Mouse (Mus musculus): ENCODE measurements around the gene 1110065P20Rik. TPM values are rescaled to one million over a fixed set of nuclear protein-coding genes. Genes with fewer than 3 reads are reported as not detected.

1110065P20Rik gene
- 29.6 TPM for polyA plus RNA-seq (2014; fragmentation: Illumina TruSeq; extraction: RNeasy Lipid Tissue Mini Kit (QIAGEN cat#74804); ENCODE audit: insufficient read depth, low read depth, low replicate concordance)

DNA sequence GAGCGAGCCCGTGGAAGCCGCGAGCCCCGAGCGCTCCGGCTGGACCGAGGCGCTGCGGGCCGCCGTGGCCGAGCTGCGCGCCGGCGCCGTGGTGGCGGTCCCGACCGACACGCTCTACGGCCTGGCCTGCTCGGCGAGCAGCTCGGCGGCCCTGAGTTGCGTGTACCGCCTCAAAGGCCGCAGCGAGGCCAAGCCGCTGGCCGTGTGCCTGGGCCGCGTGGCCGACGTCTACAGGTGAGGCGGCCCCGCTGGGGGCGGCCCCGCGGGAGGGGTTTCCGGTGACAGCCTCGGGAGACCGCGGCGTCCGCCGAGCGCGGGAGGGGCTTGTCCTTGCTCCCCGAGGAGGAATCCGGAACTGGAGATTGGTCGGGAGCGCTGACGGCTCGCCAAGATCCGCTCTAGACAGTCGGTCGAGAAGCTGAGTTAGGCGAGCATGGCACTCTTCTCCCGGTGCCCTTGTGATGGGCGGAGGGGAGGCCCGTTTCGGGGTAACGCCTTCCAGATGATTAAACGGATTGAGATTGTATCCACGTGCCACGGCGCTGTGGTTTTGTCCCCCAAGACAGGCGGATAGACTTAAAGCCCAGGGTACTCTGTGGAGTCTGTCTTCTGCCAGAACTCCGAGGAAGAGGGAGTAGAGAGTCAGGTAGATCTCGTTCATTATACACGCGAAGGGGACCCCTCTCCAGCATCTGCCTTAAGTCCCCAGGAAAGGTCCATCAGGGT, at the start of gene 1110065P20Rik:
Gene 1110065P20Rik, minus strand, starts transcription at position 264 of the 726 bp plus-strand sequence.

DNA sequence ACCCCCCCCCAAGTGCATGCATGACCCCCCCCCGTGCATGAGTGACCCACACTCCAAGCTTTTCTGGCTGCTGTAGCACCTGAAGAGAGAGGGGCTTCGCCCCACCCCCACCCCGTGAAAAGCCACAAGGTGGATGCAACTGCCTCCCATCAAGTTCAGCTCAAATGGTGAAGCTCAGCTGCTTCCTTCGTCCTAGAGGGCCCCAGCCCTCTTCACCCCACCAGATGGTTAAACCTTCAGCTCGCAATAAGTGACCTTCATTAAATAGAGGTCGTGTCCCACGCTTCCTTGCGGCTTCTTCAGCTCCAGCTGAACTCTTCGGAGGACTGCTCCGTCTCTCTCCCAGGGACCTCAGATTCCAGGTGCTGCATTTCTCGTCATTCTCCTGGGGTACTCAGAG, 29.6 kb upstream of the 1110065P20Rik start, which contains the start of gene Epha10:
Gene Epha10, plus strand, starts transcription at position 301 of the 400 bp plus-strand sequence.

DNA sequence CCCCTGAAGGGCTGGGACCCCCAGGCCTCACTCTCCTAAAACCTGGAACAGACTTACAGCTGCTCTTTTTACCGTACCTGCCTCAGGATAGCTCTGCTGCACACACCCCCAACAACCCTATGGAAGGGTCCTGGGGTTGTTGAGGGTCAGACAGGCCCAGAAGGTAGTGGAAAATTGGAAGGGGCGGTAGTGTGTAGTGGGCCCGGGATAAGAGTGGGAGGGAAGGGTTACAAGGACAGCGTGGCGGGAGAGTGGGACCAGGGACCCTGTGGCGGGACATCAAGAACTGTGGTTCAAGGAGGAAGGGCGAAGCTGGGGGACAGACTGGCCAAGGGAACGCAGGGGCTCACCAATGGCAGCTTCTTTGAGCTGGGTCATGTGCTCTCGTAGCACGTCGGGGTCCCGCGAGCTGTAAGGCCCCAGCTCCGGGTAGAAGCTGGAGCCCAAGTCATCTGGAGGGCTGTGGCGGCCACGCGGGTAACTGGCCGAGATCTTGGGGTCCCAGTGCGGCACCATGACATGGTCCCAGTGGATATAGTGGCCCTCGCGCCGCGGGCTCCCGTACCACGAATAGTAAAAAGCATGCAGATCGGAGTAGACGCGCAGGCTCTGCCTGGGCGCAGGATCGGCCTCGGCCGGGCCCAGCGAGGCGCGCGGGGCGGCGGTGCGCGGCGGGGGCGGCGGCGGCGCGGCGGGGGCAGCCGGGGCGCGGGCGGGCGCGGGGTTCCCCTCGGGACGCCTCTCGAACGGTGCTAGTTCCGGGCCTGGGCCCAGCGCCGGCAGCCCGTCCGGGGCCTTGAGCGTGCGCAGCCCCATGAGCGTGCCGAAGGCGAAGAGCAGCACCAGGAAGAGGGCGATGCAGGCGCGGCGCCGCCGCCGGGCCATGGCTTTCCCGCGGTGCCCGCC, 10.5 kb upstream of the 1110065P20Rik start, which contains the start of gene Maneal:
Gene Maneal, minus strand, starts transcription at position 889 of the 906 bp plus-strand sequence.

DNA sequence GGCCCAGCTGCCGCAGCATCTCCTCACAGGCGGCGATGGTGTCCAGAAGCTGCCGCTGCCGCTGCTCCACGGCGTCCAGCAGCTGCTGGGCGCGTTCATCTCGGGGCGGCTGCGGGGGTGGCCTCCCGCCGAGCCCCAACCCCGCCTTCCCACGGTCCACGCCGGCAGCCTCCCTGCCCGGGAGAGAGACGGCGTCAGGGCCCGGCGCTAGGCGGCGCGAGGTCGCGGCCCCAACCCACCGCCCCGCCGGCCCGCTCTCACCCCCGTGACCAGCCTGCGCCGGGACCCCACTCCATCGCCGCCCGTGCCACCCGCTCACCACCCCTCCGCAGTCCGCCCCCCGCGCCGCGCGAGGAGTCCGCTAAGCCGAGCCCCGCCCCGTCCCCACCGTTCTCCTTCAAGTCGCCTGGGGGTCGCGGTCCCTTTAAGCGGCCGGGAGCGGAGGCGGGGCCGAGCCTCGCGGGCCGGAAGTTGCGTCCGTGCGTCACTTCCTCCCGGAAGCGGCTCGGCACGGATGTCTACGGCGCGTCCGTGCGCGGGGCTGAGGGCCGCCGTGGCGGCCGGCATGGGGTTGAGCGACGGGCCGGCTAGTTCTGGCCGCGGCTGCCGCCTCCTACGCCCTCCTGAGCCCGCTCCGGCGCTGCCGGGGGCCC, 609 bp downstream of the 1110065P20Rik start, which contains the start of gene Yrdc:
Gene Yrdc, plus strand, starts transcription at position 419 of the 653 bp plus-strand sequence.

DNA sequence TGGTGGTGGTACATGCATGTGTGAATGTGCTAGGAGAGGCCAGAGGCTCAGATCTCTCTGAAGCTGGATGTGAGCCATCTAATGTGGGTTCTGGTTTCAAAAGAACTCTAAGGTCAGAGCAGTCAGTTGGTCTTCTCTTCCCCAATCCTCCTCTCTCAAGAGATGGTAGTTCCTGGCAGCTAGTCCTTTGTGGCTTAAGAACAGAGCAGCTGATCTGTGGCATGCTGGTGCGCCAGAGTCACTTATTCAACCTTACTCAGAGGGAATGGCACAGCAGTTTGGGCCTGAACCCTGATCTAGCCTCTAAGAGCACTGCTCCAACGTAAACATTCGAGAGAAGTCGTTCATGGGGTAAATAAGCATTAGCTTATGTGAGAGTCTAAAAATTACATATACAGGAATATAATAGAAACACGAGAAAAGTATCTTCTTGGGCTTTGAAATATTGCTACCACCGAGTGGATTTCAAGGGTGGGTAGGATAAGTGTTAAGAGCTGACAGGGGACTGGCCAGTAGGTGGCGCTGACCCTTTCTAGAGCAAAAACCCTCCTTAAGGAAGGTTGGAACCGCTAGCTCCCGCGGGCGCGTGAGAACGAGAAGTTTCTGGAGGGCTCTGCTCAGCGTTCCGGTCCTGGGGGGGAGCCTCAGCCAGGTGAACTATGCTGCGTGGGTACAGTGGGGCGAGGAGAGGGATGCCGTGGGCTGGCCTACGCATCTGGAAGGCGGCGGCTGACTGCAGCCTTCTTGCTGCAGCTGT, 49.3 kb downstream of the 1110065P20Rik start, which contains the start of gene Mtf1:
Gene Mtf1, plus strand, starts transcription at position 553 of the 757 bp plus-strand sequence.

Other genes with a start within 250 kb of the 1110065P20Rik start
- gene 3100002H09Rik, start 240.4 kb downstream of the 1110065P20Rik start, polyA plus RNA-seq (2014; fragmentation: Illumina TruSeq; extraction: RNeasy Lipid Tissue Mini Kit (QIAGEN cat#74804); ENCODE audit: insufficient read depth, low read depth, low replicate concordance) = not detected
- not detected for gene Pou3f1, start 194.4 kb downstream of the 1110065P20Rik start, polyA plus RNA-seq (2014; fragmentation: Illumina TruSeq; extraction: RNeasy Lipid Tissue Mini Kit (QIAGEN cat#74804); ENCODE audit: insufficient read depth, low read depth, low replicate concordance)
- gene Utp11, start 157.6 kb downstream of the 1110065P20Rik start, polyA plus RNA-seq (2014; fragmentation: Illumina TruSeq; extraction: RNeasy Lipid Tissue Mini Kit (QIAGEN cat#74804); ENCODE audit: insufficient read depth, low read depth, low replicate concordance) = 26.3 TPM
- 3.3 TPM for gene Fhl3, start 150.5 kb downstream of the 1110065P20Rik start, polyA plus RNA-seq (2014; fragmentation: Illumina TruSeq; extraction: RNeasy Lipid Tissue Mini Kit (QIAGEN cat#74804); ENCODE audit: insufficient read depth, low read depth, low replicate concordance)
- gene Sf3a3, start 136.4 kb downstream of the 1110065P20Rik start, polyA plus RNA-seq (2014; fragmentation: Illumina TruSeq; extraction: RNeasy Lipid Tissue Mini Kit (QIAGEN cat#74804); ENCODE audit: insufficient read depth, low read depth, low replicate concordance) = 29.9 TPM
- gene Inpp5b, start 109.3 kb downstream of the 1110065P20Rik start, polyA plus RNA-seq (2014; fragmentation: Illumina TruSeq; extraction: RNeasy Lipid Tissue Mini Kit (QIAGEN cat#74804); ENCODE audit: insufficient read depth, low read depth, low replicate concordance) = 33.4 TPM
- 6.6 TPM for gene Mtf1, start 49.1 kb downstream of the 1110065P20Rik start, polyA plus RNA-seq (2014; fragmentation: Illumina TruSeq; extraction: RNeasy Lipid Tissue Mini Kit (QIAGEN cat#74804); ENCODE audit: insufficient read depth, low read depth, low replicate concordance)
- gene Yrdc, start 517 bp downstream of the 1110065P20Rik start, polyA plus RNA-seq (2014; fragmentation: Illumina TruSeq; extraction: RNeasy Lipid Tissue Mini Kit (QIAGEN cat#74804); ENCODE audit: insufficient read depth, low read depth, low replicate concordance) = 28.4 TPM
- gene Maneal, start 11.0 kb upstream of the 1110065P20Rik start, polyA plus RNA-seq (2014; fragmentation: Illumina TruSeq; extraction: RNeasy Lipid Tissue Mini Kit (QIAGEN cat#74804); ENCODE audit: insufficient read depth, low read depth, low replicate concordance) = 0.08 TPM
- not detected for gene Epha10, start 29.7 kb upstream of the 1110065P20Rik start, polyA plus RNA-seq (2014; fragmentation: Illumina TruSeq; extraction: RNeasy Lipid Tissue Mini Kit (QIAGEN cat#74804); ENCODE audit: insufficient read depth, low read depth, low replicate concordance)
- gene 9930104L06Rik, start 85.9 kb upstream of the 1110065P20Rik start, polyA plus RNA-seq (2014; fragmentation: Illumina TruSeq; extraction: RNeasy Lipid Tissue Mini Kit (QIAGEN cat#74804); ENCODE audit: insufficient read depth, low read depth, low replicate concordance) = 6.6 TPM
- 1.6 TPM for gene Cdca8, start 88.1 kb upstream of the 1110065P20Rik start, polyA plus RNA-seq (2014; fragmentation: Illumina TruSeq; extraction: RNeasy Lipid Tissue Mini Kit (QIAGEN cat#74804); ENCODE audit: insufficient read depth, low read depth, low replicate concordance)
- gene Rspo1, start 135.2 kb upstream of the 1110065P20Rik start, polyA plus RNA-seq (2014; fragmentation: Illumina TruSeq; extraction: RNeasy Lipid Tissue Mini Kit (QIAGEN cat#74804); ENCODE audit: insufficient read depth, low read depth, low replicate concordance) = 11.9 TPM
- gene Gnl2, start 165.4 kb upstream of the 1110065P20Rik start, polyA plus RNA-seq (2014; fragmentation: Illumina TruSeq; extraction: RNeasy Lipid Tissue Mini Kit (QIAGEN cat#74804); ENCODE audit: insufficient read depth, low read depth, low replicate concordance) = 24.7 TPM
- gene Dnali1, start 214.5 kb upstream of the 1110065P20Rik start, polyA plus RNA-seq (2014; fragmentation: Illumina TruSeq; extraction: RNeasy Lipid Tissue Mini Kit (QIAGEN cat#74804); ENCODE audit: insufficient read depth, low read depth, low replicate concordance) = 13.8 TPM
- 13.3 TPM for gene Snip1, start 215.5 kb upstream of the 1110065P20Rik start, polyA plus RNA-seq (2014; fragmentation: Illumina TruSeq; extraction: RNeasy Lipid Tissue Mini Kit (QIAGEN cat#74804); ENCODE audit: insufficient read depth, low read depth, low replicate concordance)
- gene Meaf6, start 233.9 kb upstream of the 1110065P20Rik start, polyA plus RNA-seq (2014; fragmentation: Illumina TruSeq; extraction: RNeasy Lipid Tissue Mini Kit (QIAGEN cat#74804); ENCODE audit: insufficient read depth, low read depth, low replicate concordance) = 22.6 TPM

All from lung, adult 10 weeks (tissue).